Mouse (Mus musculus) cerebellum, adult 9-11 months (tissue): ENCODE results near the gene Mfap1a.
A peak's percentile ranks its signal among the peaks of the same experiment; 100 is the strongest.
"Not testable (repeated sequence)": the region's sequence is repeated elsewhere in the genome, so short reads cannot be mapped to it uniquely, and the experiment has no call there.

ENCODE experiments used
- DNase-seq: peaks from one replicate; pipeline ENCODE4 v3.0.0; 2022

Gene Mfap1a

GRCm38 (mm10) chr2:121473301-121474179 is 32.9 kb downstream of the Mfap1a start, which contains the start of gene Mfap1b:
Gene Mfap1b (minus strand): TSS chr2:121474067.
- peak; percentile 86 for DNase-seq

- not testable (repeated sequence) for DNase-seq
These were observed 33.7 kb downstream of the Mfap1a start for GRCm38 (mm10) chr2:121472783-121473182.

- not testable (repeated sequence) for DNase-seq
These were observed 37.5 kb downstream of the Mfap1a start for GRCm38 (mm10) chr2:121468982-121469381.

GRCm38 (mm10) chr2:121460071-121460470 is 46.4 kb downstream of the Mfap1a start:
- no peak for DNase-seq

GRCm38 (mm10) chr2:121456692-121457642 is 49.5 kb downstream of the Mfap1a start, which contains the start of gene Serinc4:
Gene Serinc4 (minus strand): TSS chr2:121456781.
- peak; percentile 78 for DNase-seq

GRCm38 (mm10) chr2:121455534-121455933 is 50.9 kb downstream of the Mfap1a start:
- no peak for DNase-seq

- DNase-seq, result no peak
These were observed 52.5 kb downstream of the Mfap1a start for GRCm38 (mm10) chr2:121453917-121454316.

- DNase-seq, result no peak
These were observed 53.5 kb downstream of the Mfap1a start, which contains the start of gene Hypk for GRCm38 (mm10) chr2:121452990-121453389. Gene Hypk (plus strand): TSS chr2:121453290.

GRCm38 (mm10) chr2:121452361-121452760 is 54.1 kb downstream of the Mfap1a start:
- DNase-seq, result no peak

- DNase-seq, result peak; percentile 40
These were observed 56.4 kb downstream of the Mfap1a start for GRCm38 (mm10) chr2:121450093-121450492.

GRCm38 (mm10) chr2:121449545-121450011 is 56.9 kb downstream of the Mfap1a start:
- no peak for DNase-seq

GRCm38 (mm10) chr2:121448739-121449535 is 57.5 kb downstream of the Mfap1a start, which contains the start of gene Serf2:
Gene Serf2 (plus strand): TSS chr2:121449195.
- peak; percentile 100 for DNase-seq

GRCm38 (mm10) chr2:121448136-121448535 is 58.3 kb downstream of the Mfap1a start:
- peak; percentile 30 for DNase-seq

GRCm38 (mm10) chr2:121447006-121447405 is 59.5 kb downstream of the Mfap1a start:
- no peak for DNase-seq

GRCm38 (mm10) chr2:121446506-121446905 is 60.0 kb downstream of the Mfap1a start:
- no peak for DNase-seq

- DNase-seq, result no peak
These were observed 61.3 kb downstream of the Mfap1a start for GRCm38 (mm10) chr2:121445117-121445516.

- DNase-seq, result no peak
These were observed 62.3 kb downstream of the Mfap1a start, which contains the start of gene Ell3 for GRCm38 (mm10) chr2:121444178-121444577. Gene Ell3 (minus strand): TSS chr2:121444278.

GRCm38 (mm10) chr2:121443068-121443349 is 63.5 kb downstream of the Mfap1a start:
- DNase-seq, result peak; percentile 30

GRCm38 (mm10) chr2:121442259-121443067 is 64.0 kb downstream of the Mfap1a start:
- peak; percentile 62 for DNase-seq
